Mouse (Mus musculus): Measurements from ENCODE around the gene Olfr295.

Gene Olfr295

GRCm38 (mm10) chr7:86583562-86583961 is at the start of gene Olfr295:
Olfr295 (plus strand) TSS chr7:86583862.
- no peak for DNase-seq (ENCODE audit: low read depth in 1 of 2, low spot score in 2 of 2)

GRCm38 (mm10) chr7:86616543-86616942 is 32.9 kb downstream of the Olfr295 start, which contains the start of gene Olfr294:
Olfr294 (minus strand) TSS chr7:86616643.
- DNase-seq (ENCODE audit: low read depth in 1 of 2, low spot score in 2 of 2): no peak

Measured in monocyte, adult 2 months (primary cell).